Mouse (Mus musculus): ENCODE data around the gene Syndig1l. TPM values are rescaled to one million over a fixed set of nuclear protein-coding genes. Genes with fewer than 3 reads are reported as not detected.

The Syndig1l gene
- polyA plus RNA-seq, 1 experiment: 0.02 TPM

DNA sequence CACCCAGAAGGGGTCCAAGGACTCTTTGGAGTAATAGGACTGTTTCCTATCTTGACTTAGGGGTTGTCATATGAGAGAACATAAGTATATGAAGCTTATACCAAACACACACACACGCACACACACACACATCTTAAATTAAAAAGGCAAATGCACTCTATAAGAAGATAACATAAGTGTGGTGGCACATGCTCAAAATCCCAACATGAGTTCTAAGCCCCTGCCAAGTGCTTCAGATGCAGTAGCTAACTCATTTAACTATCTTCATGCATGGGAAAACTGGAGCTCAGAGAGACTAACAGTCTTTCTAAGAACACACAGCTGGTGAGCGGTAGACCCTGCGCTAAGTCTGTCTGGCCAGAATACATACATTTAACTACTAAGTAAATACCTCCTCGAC is 11.1 kb downstream of the Syndig1l start:
- H3K4me1 ChIP-seq (ENCODE audit: control insufficient read depth): no peaks in the 10 kb centered on the region
- no peaks in the 10 kb centered on the region for H3K27me3 ChIP-seq (ENCODE audit: control insufficient read depth)
- H3K36me3 ChIP-seq (ENCODE audit: control insufficient read depth): no peaks in the 10 kb centered on the region
- TF ChIP-seq TAL1 (IDR thresholded peaks at IDR 0.05; ENCODE audit: low read length) (no peak), GATA1 (IDR thresholded peaks at IDR 0.05; ENCODE audit: low read length) (no peak)
- H3K9me3 ChIP-seq (ENCODE audit: control insufficient read depth, low read length): no peaks in the 10 kb centered on the region
- no peak overlapping the region for H3K4me3 ChIP-seq (replicated peaks)

DNA sequence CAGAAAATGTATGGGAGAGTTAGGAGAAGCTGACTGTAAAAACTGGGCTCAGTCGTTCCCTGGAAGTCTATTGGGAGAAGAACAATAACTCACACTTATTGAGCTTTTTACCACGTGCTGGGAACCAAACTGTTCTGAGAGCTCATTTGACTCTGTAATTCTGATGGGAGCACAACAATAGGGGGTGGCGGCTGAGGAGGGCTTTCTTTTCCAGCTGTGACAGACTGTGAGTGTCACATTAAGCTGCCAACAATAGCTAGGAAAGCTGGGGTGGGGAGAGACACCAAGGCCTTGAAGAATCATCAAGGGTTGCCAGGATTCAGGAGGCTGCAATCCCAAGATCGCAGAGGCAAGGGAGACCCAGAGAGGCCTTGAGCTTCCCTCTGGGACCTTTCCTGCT is 12.5 kb downstream of the Syndig1l start:
- Histone ChIP-seq H3K4me1 (ENCODE audit: control insufficient read depth) (no peaks in the 10 kb centered on the region), H3K9me3 (ENCODE audit: control insufficient read depth, low read length) (no peaks in the 10 kb centered on the region), H3K36me3 (ENCODE audit: control insufficient read depth) (no peaks in the 10 kb centered on the region), H3K27me3 (ENCODE audit: control insufficient read depth) (no peaks in the 10 kb centered on the region; the same call in 1 of the 2 replicates), H3K4me3 (replicated peaks) (no peak overlapping the region)
- no peak for TF ChIP-seq GATA1 (IDR thresholded peaks at IDR 0.05; ENCODE audit: low read length)
- TF ChIP-seq TAL1 (IDR thresholded peaks at IDR 0.05; ENCODE audit: low read length): no peak

DNA sequence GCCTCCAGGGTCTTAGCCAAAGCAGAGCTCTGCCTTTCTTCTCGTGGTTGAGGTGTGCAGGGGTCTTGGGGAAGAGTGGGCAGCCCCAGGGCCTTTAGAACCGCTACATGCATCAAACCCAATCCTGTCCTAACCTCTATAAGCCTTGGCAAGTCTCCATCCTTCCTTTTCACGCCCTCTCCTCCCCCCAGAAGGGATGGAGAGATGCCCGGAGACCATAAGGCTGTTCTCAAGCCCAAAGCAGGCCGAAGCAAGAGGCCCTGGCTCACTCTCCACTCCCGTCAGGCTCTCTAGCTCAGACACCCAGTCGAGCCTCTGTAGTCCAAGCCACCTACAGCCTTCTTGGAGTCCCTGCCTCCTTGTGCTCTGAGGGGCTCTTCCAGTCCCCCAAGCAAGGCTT is 14.1 kb downstream of the Syndig1l start:
- Histone ChIP-seq H3K36me3 (ENCODE audit: control insufficient read depth) (no peaks in the 10 kb centered on the region), H3K4me1 (ENCODE audit: control insufficient read depth) (no peaks in the 10 kb centered on the region), H3K9me3 (ENCODE audit: control insufficient read depth, low read length) (no peaks in the 10 kb centered on the region), H3K27me3 (ENCODE audit: control insufficient read depth) (peaks cover 8% of the 10 kb centered on the region), H3K4me3 (replicated peaks) (no peak overlapping the region)
- TF ChIP-seq GATA1 (IDR thresholded peaks at IDR 0.05; ENCODE audit: low read length) (no peak), TAL1 (IDR thresholded peaks at IDR 0.05; ENCODE audit: low read length) (no peak)

DNA sequence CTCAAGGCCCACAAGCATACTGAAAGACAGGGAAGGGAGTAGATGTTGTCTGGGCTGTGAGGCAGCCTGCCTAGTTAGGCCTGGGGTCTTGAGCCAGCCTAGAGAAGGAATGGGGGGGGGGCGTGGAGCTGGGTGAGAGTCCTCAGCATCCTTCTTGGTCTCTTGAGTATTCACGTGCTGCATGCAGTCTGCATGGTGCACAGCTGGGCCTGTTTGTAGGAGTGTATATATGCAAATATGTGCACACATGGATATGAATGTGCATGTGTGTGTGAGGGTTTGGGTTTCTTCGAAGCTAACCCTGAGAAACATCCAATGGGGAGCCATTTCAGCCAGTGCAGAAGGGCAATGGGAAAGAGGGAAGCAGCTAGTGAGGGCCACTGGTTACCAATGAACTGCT is 22.6 kb downstream of the Syndig1l start:
- no peaks in the 10 kb centered on the region for H3K9me3 ChIP-seq (ENCODE audit: control insufficient read depth, low read length)
- peaks cover 16% of the 10 kb centered on the region for H3K27me3 ChIP-seq (ENCODE audit: control insufficient read depth)
- H3K4me3 ChIP-seq (replicated peaks): no peak overlapping the region
- TF ChIP-seq GATA1 (IDR thresholded peaks at IDR 0.05; ENCODE audit: low read length) (no peak), TAL1 (IDR thresholded peaks at IDR 0.05; ENCODE audit: low read length) (no peak)
- H3K4me1 ChIP-seq (ENCODE audit: control insufficient read depth): no peaks in the 10 kb centered on the region; the same call in 1 of the 2 replicates
- H3K36me3 ChIP-seq (ENCODE audit: control insufficient read depth): no peaks in the 10 kb centered on the region

DNA sequence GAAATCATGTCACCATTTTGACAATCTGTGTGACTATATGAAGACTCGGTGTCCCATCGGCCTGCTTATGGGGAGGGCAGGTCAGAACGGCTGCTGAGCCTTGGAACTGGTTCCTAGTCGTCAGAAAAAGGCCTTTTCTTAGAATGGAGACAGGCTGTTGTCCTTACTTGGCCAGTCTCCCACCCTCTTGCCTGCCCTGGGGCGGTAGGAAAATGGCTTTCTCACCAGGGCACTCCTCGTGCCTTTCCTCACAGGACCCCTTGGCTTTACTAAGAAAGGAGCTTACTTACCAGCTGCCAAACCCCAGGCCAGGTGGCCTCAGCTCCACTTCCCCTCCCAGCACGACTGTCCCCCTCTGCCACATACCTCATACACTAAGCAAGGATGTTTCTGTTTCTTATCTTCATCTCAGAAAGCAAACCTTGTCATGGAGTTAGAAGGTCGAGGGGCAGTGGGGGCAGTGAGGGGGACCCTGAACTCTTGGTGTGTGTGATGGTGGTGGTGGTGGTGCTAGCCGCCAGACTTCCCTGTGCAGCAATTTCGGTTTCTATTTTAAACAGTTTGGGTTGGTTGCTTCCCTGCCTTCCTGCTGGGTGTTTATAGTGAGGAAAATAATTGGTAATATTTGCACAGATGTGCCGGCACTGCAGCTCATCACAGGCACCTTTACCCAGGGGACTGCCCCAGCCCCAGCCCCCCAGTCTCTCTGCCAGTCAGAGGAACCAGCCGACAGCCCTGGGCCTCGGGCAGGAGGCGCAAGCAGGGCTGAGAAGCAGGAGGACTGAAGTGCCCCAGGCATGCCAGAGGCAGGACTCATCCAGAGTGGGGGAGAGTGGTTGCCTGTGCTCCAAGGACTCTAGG is 23.7 kb downstream of the Syndig1l start:
- TF ChIP-seq TAL1 (IDR thresholded peaks at IDR 0.05; ENCODE audit: low read length) (no peak), GATA1 (IDR thresholded peaks at IDR 0.05; ENCODE audit: low read length) (no peak)
- Histone ChIP-seq H3K9me3 (ENCODE audit: control insufficient read depth, low read length) (peaks cover 3% of the 10 kb centered on the region; the same call in 1 of the 2 replicates), H3K36me3 (ENCODE audit: control insufficient read depth) (no peaks in the 10 kb centered on the region), H3K27me3 (ENCODE audit: control insufficient read depth) (peaks cover 8% of the 10 kb centered on the region), H3K4me3 (replicated peaks) (no peak overlapping the region), H3K4me1 (ENCODE audit: control insufficient read depth) (no peaks in the 10 kb centered on the region; the same call in 1 of the 2 replicates)

DNA sequence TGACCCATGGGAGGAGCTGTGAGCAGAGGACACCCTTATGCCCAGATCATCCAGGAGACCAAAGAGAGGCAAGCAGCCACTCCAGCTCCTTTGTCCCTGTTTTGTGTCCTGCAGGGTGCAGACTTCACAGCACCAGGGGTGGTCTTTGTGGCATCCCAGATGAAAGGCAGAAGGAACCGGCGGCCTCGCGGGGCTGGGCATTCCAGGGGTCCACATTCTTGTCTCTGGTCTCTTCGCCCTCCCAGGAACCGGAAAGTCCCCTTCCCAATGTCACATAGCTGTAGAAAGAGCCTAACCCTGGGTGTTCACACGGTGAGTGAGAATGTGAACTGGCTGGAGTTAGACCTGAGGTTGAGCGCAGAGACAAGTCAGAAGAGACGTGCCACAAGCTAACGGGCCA is 27.0 kb downstream of the Syndig1l start:
- Histone ChIP-seq H3K36me3 (ENCODE audit: control insufficient read depth) (no peaks in the 10 kb centered on the region), H3K9me3 (ENCODE audit: control insufficient read depth, low read length) (peaks cover 3% of the 10 kb centered on the region; the same call in 1 of the 2 replicates), H3K4me3 (replicated peaks) (no peak overlapping the region), H3K27me3 (ENCODE audit: control insufficient read depth) (peaks cover 8% of the 10 kb centered on the region), H3K4me1 (ENCODE audit: control insufficient read depth) (no peaks in the 10 kb centered on the region; the same call in 1 of the 2 replicates)
- TF ChIP-seq TAL1 (IDR thresholded peaks at IDR 0.05; ENCODE audit: low read length): no peak
- no peak for TF ChIP-seq GATA1 (IDR thresholded peaks at IDR 0.05; ENCODE audit: low read length)

DNA sequence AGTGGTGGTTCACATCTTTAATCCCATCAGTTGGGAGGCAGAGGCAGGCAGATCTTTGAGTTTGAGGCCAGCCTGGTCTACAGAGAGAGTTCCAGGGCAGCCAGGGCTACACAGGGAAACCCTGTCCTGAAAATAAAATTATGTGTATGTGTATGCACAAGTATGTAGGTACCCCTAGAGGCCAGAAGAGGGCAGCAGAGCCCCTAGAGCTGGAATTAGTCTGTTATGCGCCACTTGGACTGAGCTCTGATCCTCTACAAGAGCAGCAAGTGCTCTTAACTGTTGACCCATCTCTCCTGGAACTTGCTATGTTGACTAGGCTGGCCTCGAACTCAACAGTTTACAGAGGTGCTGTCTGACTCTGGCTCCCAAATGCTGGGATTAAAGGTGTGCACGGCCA is 28.1 kb downstream of the Syndig1l start:
- Histone ChIP-seq H3K36me3 (ENCODE audit: control insufficient read depth) (no peaks in the 10 kb centered on the region), H3K9me3 (ENCODE audit: control insufficient read depth, low read length) (peaks cover 3% of the 10 kb centered on the region; the same call in 1 of the 2 replicates), H3K4me1 (ENCODE audit: control insufficient read depth) (no peaks in the 10 kb centered on the region; the same call in 1 of the 2 replicates), H3K4me3 (replicated peaks) (no peak overlapping the region), H3K27me3 (ENCODE audit: control insufficient read depth) (peaks cover 8% of the 10 kb centered on the region)
- TF ChIP-seq TAL1 (IDR thresholded peaks at IDR 0.05; ENCODE audit: low read length) (no peak), GATA1 (IDR thresholded peaks at IDR 0.05; ENCODE audit: low read length) (no peak)

DNA sequence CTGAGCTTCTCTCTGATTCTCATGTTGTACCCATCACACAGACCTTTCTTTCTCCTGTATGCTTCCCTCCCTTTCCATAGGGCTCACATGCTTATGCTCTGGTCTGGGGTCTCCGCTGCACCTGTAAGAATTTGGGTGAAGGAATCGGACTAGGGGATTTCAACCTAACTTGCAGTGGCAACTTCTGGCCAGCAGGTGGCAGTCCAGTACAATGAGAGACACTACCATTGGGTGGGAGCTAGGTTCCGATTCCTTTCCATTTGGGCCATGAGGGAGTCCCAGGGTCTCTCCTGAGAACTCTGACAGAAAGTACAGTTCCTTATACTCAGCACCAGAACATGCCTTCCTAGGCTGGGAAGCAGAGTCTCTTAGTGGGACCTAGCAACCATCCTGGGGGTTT is 44.7 kb downstream of the Syndig1l start:
- Histone ChIP-seq H3K36me3 (ENCODE audit: control insufficient read depth) (no peaks in the 10 kb centered on the region), H3K4me3 (replicated peaks) (no peak overlapping the region), H3K9me3 (ENCODE audit: control insufficient read depth, low read length) (no peaks in the 10 kb centered on the region), H3K27me3 (ENCODE audit: control insufficient read depth) (peaks cover 7% of the 10 kb centered on the region), H3K4me1 (ENCODE audit: control insufficient read depth) (peaks cover 2% of the 10 kb centered on the region; the same call in 1 of the 2 replicates)
- TF ChIP-seq GATA1 (IDR thresholded peaks at IDR 0.05; ENCODE audit: low read length) (no peak), TAL1 (IDR thresholded peaks at IDR 0.05; ENCODE audit: low read length) (no peak)

DNA sequence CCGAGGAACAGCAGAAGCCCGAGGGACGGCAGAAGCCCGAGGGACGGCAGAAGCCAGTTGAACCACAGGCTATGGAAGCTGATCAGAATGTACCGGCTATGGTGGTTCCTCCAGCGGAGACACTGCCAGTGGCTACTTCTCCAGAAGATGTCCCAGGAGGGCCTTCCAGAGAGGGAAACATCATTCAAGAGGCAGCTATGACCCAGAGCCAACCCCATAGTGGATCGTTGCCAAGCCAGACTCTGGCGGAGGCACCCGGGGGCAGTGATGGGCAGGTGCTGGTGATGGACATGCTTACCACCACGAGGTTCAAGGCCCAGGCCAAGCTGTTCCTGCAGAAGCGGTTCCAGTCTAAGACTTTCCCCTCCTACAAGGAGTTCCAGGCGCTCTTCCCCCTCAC is 48.4 kb downstream of the Syndig1l start:
- Histone ChIP-seq H3K27me3 (ENCODE audit: control insufficient read depth) (peaks cover 8% of the 10 kb centered on the region), H3K36me3 (ENCODE audit: control insufficient read depth) (no peaks in the 10 kb centered on the region), H3K4me3 (replicated peaks) (no peak overlapping the region), H3K9me3 (ENCODE audit: control insufficient read depth, low read length) (no peaks in the 10 kb centered on the region), H3K4me1 (ENCODE audit: control insufficient read depth) (peaks cover 2% of the 10 kb centered on the region; the same call in 1 of the 2 replicates)
- no peak for TF ChIP-seq TAL1 (IDR thresholded peaks at IDR 0.05; ENCODE audit: low read length)
- no peak for TF ChIP-seq GATA1 (IDR thresholded peaks at IDR 0.05; ENCODE audit: low read length)
